Mouse (Mus musculus) embryonic facial prominence, embryonic 11.5 days (tissue): Measurements from ENCODE around the gene Tns1. TPM values are rescaled to one million over a fixed set of nuclear protein-coding genes. Genes with fewer than 3 reads are reported as not detected.

Experiments
- ATAC-seq: fragments of 200-750 bp; cut with Nextera tagmentation; replicated peaks from 2 replicates; pipeline ENCODE4 v1.8.0; 2017; ENCODE audit warnings: low read depth; ENCODE audit not compliant: insufficient number of reproducible peaks, low FRiP score, low TSS enrichment
- DNase-seq: peaks from one replicate; pipeline ENCODE4 v3.0.0-alpha.2; 2015; ENCODE audit warnings: low spot score
- H3K27ac ChIP-seq: fragments of 300-500 bp; sonication (generic); replicated peaks from 2 replicates; pipeline ENCODE4 v1.5.1; 2014; ENCODE audit warnings: mild to moderate bottlenecking, low read depth, low read length, control low read depth
- H3K27me3 ChIP-seq: fragments of 300-500 bp; sonication (generic); 2 replicates; pipeline ENCODE4 v1.6.1; 2014; ENCODE audit warnings: mild to moderate bottlenecking, low read length, moderate library complexity, mixed read lengths; ENCODE audit not compliant: control insufficient read depth, insufficient read depth
- H3K36me3 ChIP-seq: fragments of 300-500 bp; sonication (generic); replicated peaks from 2 replicates; pipeline ENCODE4 v1.6.1; 2014; ENCODE audit warnings: low read depth, mild to moderate bottlenecking, low read length, moderate library complexity, mixed read lengths; ENCODE audit not compliant: control insufficient read depth, insufficient read depth
- H3K4me1 ChIP-seq: fragments of 300-500 bp; sonication (generic); 2 replicates; pipeline ENCODE4 v1.6.1; 2014; ENCODE audit warnings: low read length, mixed read lengths; ENCODE audit not compliant: control insufficient read depth, insufficient read depth
- H3K4me2 ChIP-seq: fragments of 300-500 bp; sonication (generic); 2 replicates; pipeline ENCODE4 v1.6.1; 2014; ENCODE audit warnings: low read depth, mild to moderate bottlenecking, control low read depth, low read length, moderate library complexity
- H3K4me3 ChIP-seq: fragments of 300-500 bp; sonication (generic); 2 replicates; pipeline ENCODE4 v1.5.1; 2014; ENCODE audit warnings: low read depth, low read length, control low read depth
- H3K9ac ChIP-seq: fragments of 300-500 bp; sonication (generic); replicated peaks from 2 replicates; pipeline ENCODE4 v1.6.1; 2014; ENCODE audit warnings: mild to moderate bottlenecking, control low read depth, low read length
- H3K9me3 ChIP-seq: fragments of 300-500 bp; sonication (generic); replicated peaks from 2 replicates; pipeline ENCODE4 v1.6.1; 2016; ENCODE audit warnings: mild to moderate bottlenecking, low read length, inconsistent platforms, mixed read lengths; ENCODE audit not compliant: control insufficient read depth
- WGBS: fragments of 180-500 bp; shearing (Covaris S2); extraction: QIAGEN DNeasy Blood & Tissue Kit; methylation state at CpG from one replicate; pipeline ENCODE4 v1.1.7; 2014; 5-methylcytosine and 5-hydroxymethylcytosine counted together
- polyA plus RNA-seq: library from polyadenylated mRNA; unstranded; fragments of >200 nt; fragmentation: Nextera tagmentation; extraction: Ambion mirVana; gene quantifications from 2 replicates; pipeline ENCODE4 v1.2.1, GENCODE M21; 2014

The Tns1 gene
- polyA plus RNA-seq, 1 experiment from 2014 or later: 21.6 TPM

DNA sequence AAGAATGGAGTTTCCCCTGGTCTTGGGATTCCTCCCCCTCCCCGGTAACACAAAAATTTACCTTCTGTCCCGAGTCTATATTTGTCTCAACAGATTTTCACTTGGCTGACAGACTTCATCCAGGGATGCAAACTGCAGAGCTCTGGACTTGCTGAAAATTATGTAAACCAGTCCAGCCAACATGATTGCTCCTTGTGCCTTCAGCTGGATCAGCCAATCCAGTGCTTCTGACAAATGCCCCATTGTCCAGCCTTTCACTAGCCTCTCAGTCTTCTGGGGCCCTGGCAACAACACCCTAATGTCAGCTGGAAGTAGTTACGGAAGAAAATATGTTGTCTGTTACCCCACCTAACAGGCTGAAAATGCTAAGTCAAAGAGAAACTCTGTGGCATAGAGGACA, 259.9 kb downstream of the Tns1 start:
- H3K27ac ChIP-seq: no peak overlapping the region
- no peaks in the 10 kb centered on the region for H3K9me3 ChIP-seq
- no peaks in the 10 kb centered on the region for H3K4me1 ChIP-seq
- peak; percentile 42 for DNase-seq
- 51% methylated on average over 3 of the region's 3 CpGs for WGBS
- H3K9ac ChIP-seq: no peak overlapping the region
- H3K4me2 ChIP-seq: no peak overlapping the region
- H3K36me3 ChIP-seq: no peaks in the 10 kb centered on the region
- no peak for ATAC-seq
- no peaks in the 10 kb centered on the region for H3K27me3 ChIP-seq
- no peak overlapping the region for H3K4me3 ChIP-seq

DNA sequence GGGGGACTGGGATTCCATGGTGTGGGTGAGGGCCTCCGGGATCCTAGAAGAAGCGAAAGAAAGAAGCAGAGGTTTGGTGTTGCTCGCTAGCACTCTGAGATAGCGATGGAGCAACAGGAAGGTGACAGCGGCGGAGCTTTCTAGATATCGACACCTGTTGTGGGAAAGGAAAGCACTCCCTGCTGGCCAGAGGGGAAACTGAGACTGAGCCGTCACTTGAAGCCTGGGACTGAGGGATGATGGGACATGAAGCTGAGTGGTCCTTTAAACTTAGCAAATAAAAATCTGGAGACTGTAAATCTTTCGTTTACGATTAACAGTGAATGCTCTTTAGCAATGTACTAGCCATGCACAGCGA, 261.2 kb downstream of the Tns1 start:
- no peak overlapping the region for H3K4me3 ChIP-seq

DNA sequence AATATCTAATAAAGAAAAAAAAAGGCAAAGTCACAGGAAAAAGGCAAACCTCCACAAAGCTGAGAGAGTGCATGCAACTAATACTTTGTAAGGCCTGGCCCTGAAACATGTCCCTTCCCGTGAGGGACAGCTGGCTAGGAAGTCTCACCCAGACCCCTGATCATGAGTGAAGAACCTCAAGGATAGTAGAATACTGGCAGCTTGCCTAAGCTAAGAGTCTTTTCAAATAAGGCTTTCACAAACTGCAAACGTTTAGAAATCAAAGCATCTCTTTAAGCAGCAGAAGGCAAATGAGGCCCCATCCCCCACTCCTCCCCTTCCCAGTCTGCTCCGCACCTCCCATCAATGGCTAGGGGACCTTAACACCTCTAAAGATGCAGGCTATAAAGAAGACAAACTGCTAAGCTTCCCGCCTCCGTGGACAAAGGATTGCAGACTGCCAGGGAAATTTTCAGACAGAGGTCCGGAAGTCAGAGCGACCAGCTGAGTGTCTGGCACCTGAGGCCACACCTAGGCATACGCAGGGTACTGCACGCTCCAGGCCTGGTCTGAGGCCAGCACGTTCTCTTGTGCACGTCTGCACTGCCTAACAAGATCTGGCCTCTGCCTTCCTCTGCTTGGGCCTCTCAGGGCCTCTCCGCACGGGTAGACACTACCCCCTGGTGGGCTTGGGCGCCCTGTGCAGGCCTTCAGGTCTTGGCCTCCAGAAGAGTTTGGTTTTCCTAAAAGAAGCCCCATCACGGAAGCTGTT, 261.8 kb downstream of the Tns1 start:
- Histone ChIP-seq H3K4me3 (no peak overlapping the region), H3K27me3 (no peaks in the 10 kb centered on the region), H3K4me2 (no peak overlapping the region), H3K27ac (0 out of 2 replicates have a peak overlapping the region, but pooled peaks have one; percentile 20), H3K9ac (peak overlapping the region; percentile 54), H3K9me3 (no peaks in the 10 kb centered on the region), H3K4me1 (no peaks in the 10 kb centered on the region), H3K36me3 (no peaks in the 10 kb centered on the region)
- 14% methylated on average over 15 of the region's 15 CpGs for WGBS
- ATAC-seq (peak; percentile 95), DNase-seq (peak; percentile 89)

More for the DNA sequence above, 261.2 kb downstream of the Tns1 start:
- WGBS: 50% methylated on average over 11 of the region's 11 CpGs
- H3K4me2 ChIP-seq: peak overlapping the region; percentile 27; the same call in 1 of the 2 replicates
- DNase-seq: no peak
- H3K9me3 ChIP-seq: no peaks in the 10 kb centered on the region
- peak overlapping the region; percentile 54; the same call in 1 of the 2 replicates for H3K9ac ChIP-seq
- no peaks in the 10 kb centered on the region for H3K36me3 ChIP-seq
- H3K27ac ChIP-seq: no peak overlapping the region
- H3K27me3 ChIP-seq: no peaks in the 10 kb centered on the region
- no peaks in the 10 kb centered on the region for H3K4me1 ChIP-seq
- ATAC-seq: no peak

DNA sequence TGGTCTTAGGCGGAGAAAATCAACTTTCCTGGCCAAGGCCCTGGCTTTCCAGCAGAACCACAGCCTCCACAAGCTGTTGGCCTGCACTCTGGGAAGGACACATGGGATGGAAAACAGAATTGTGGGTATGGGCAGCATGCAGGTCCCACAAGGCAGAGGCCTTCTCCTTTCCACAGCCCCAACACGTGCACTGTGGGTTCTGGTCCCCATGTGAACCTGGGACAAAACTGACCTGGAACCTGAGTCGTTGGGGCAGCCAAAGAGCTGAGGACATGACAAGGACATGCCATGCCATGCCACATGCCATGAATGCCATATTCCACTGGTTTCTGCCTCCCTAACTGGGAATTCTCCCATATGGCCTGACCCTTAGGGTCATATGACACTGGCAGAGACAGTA, 263.8 kb downstream of the Tns1 start:
- no peak for DNase-seq
- Histone ChIP-seq H3K27ac (no peak overlapping the region), H3K9me3 (no peaks in the 10 kb centered on the region), H3K4me1 (no peaks in the 10 kb centered on the region), H3K27me3 (no peaks in the 10 kb centered on the region), H3K9ac (no peak overlapping the region), H3K4me3 (no peak overlapping the region), H3K4me2 (no peak overlapping the region), H3K36me3 (no peaks in the 10 kb centered on the region)
- no peak for ATAC-seq
- WGBS: 72% methylated on average over 3 of the region's 3 CpGs

Other genes starting within 250 kb of the Tns1 start
- 0.11 and 0.28 TPM in 2 replicates for gene Rufy4, start 1.1 kb upstream of the Tns1 start, polyA plus RNA-seq
- 0.07 and 0.08 TPM in 2 replicates for gene Cxcr2, start 29.5 kb upstream of the Tns1 start, polyA plus RNA-seq
- not detected in 2 replicates for gene Cxcr1, start 70.2 kb upstream of the Tns1 start, polyA plus RNA-seq
- gene Arpc2, start 111.6 kb upstream of the Tns1 start, polyA plus RNA-seq: 344 and 380 TPM in 2 replicates
- gene Gpbar1, start 154.1 kb upstream of the Tns1 start, polyA plus RNA-seq: 0.20 and 0.91 TPM in 2 replicates
- gene Aamp, start 160.3 kb upstream of the Tns1 start, polyA plus RNA-seq: 179 and 206 TPM in 2 replicates
- 95.1 and 98.6 TPM in 2 replicates for gene Pnkd, start 160.5 kb upstream of the Tns1 start, polyA plus RNA-seq
- 10.1 and 10.5 TPM in 2 replicates for gene Tmbim1, start 181.2 kb upstream of the Tns1 start, polyA plus RNA-seq
- gene Catip, start 237.7 kb upstream of the Tns1 start, polyA plus RNA-seq: 0.22 and 0.36 TPM in 2 replicates